Mouse (Mus musculus): ENCODE data around the gene Cercam.

DNA sequence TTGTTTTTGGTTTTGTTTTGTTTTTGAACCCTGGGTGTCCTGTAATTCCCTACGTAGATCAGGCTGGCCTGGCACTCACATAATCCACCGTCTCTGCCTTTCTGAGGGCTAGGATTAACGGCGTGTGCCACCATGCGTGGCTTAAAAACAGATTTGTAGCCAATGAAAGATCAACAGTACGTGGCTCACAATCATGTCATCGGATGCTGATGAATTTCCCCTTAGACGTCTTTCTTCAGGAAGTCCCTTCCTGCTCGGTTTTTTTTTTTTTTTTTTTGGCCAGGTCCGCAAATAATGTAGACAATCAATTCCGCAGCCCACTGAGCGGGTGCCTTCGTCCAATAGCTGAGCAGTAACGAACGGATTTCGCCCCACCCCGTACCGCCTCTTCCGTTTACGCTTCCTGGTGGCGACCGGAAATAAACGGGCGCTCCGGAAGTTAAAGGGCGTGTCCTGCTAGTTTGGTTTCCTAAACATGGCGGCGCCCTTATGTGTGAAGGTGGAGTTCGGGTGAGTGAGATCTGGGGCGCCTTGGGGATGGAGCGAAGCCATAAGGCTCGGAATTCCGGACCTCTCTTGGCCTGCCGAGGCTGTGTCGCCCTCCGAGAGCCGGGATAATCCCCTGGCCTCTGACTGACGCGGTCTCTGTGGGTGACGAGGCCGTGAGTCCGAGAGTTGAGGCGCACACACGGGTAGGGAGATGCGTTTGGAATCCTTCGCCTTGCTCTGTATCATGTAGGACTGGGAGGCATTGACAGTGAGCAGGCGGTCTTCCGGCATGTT, 41.8 kb upstream of the Cercam start:
- peak; percentile 34; the same call in 1 of the 2 replicates for TF ChIP-seq POLR2A (IDR thresholded peaks at IDR 0.05; ENCODE audit: borderline replicate concordance, extremely low read depth, insufficient read depth, insufficient read length, poor library complexity, severe bottlenecking)
- TF ChIP-seq CTCF (IDR thresholded peaks at IDR 0.05; ENCODE audit: borderline replicate concordance, extremely low read depth, insufficient read depth, insufficient read length) = no peak

Measured in brain, embryonic 14.5 days (tissue).